Mouse (Mus musculus) right cerebral cortex, postnatal 4 days (tissue): ENCODE data around the gene Def6.
"Not testable (repeated sequence)": the region's sequence is repeated elsewhere in the genome, so short reads cannot be mapped to it uniquely, and the experiment has no call there.

Source experiments
- DNase-seq: peaks from one replicate; pipeline ENCODE4 v3.0.0-alpha.2; 2022

Def6 gene

GRCm38 (mm10) chr17:28209457-28210110 lies 2.0 kb downstream of the Def6 start:
- DNase-seq = no peak

DNA sequence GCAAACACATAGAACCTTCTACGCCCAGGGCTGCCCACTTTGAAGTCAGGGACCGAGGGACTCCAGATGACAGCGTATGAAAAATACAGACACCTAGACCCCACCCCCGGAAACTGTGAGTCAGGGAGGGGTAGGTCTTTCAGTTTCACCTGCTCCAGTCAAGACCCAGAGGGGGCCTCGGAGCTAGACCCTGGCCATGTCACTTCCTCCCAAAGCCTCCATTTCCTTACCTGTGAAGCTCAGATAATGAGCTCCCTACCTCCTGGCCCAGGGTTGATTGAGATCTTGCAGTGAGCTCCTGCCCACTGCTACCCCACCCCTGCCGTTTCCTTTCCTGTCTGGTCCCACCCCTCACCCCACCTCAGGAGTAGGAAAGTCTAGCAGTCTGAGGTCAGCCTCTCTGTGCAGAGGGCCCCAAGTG lies 4.4 kb downstream of the Def6 start:
- no peak for DNase-seq

- DNase-seq = no peak
These were observed 4.8 kb downstream of the Def6 start for GRCm38 (mm10) chr17:28212391-28212790.

DNA sequence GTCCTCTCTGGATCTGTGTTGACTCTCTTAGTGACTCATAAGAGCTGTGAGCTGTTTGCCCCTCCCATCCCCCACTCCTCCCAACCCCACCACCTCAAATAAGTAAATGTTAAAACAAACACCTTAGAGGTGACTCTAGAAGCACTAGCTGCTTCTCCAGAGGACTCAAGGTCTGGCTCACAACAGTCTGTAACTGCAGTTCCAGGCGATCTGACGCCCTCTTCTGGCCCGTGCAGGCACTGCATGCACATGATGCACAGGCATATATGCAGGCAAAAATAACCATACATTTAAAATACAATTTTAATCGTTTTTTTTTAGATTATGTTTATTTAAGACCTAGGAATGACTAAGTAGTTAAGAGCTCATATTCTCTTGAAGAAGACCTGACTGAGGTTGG lies 5.7 kb downstream of the Def6 start:
- DNase-seq = no peak

GRCm38 (mm10) chr17:28216791-28217190 lies 9.2 kb downstream of the Def6 start:
- no peak for DNase-seq

DNA sequence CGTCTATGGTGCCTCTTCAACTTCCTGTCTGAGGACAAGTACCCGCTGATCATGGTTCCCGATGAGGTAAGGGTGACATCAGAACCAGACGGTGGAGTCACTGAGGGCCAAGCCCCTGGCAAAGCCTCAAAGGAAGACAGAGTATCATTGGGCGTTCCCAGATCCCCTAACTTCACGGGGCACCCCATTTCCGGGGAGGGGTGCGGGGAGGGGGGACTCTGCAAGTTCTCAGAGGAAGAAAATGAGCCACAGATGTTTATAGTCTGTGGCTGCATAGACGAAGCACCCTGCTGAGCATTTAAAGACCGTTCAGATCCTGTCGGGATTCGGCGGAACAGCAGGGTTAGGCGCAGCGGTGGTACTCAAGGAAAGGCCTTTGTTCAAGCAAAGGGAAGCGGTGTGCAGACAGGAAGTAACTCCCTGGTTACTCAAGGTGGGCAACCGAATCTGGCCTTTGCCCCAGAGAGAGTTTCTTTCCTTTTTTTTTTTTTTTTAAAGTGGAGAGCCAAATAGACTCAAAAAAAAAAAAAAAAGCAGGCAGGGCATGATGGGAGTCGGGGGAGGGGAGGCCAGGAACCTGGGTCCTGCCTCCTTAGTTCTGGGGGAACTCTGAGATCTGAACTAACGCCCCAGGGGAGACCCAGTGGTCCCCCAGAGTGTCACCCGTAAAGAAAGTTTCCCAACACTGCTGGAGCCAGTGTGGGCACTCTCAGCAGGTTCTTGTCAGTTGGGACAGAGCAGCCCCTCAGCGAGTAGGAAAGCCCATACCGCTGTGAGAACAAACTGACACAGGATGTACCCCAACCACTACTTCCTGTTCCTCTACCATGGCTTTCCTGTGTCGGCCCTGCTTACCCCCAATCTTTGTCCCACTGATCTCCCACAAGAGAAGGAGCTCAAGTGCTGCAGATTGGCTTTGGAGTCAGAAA lies 10.4 kb downstream of the Def6 start:
- DNase-seq = no peak

DNA sequence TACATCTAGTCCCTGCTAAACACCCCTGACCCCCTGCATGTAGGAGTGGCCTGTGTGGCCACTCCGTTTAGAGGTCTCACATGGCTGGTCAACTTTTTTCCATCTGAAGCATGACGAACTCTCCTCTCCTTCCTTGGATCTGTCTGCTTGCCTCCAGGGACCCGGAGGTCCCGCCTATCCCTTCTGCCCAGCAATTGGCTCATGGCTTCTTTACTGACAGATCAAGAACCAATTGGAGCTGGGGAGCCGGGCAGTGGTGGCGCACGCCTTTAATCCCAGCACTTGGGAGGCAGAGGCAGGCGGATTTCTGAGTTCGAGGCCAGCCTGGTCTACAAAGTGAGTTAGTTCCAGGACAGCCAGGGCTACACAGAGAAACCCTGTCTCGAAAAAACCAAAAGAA lies 14.9 kb downstream of the Def6 start:
- not testable (repeated sequence) for DNase-seq

- peak; percentile 75 for DNase-seq
These were observed 16.2 kb downstream of the Def6 start for GRCm38 (mm10) chr17:28223561-28224391.

- no peak for DNase-seq
These were observed 17.0 kb downstream of the Def6 start for GRCm38 (mm10) chr17:28224615-28225014.

DNA sequence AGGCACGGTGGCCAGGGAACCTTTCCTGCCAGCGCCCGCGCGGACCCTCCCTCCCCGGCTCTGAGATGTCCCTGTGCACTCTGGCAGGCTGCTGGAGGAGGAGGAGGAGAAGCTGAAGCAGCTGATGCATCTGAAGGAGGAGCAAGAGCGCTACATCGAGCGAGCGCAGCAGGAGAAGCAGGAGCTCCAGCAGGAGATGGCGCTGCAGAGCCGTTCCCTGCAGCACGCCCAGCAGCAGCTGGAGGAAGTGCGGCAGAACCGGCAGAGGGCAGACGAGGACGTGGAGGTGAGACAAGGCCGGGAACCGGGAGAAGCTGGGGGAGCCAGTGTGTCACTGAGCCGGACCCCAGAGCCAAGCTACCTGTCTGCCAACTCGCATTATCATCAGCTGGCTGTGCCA lies 18.4 kb downstream of the Def6 start:
- DNase-seq = peak; percentile 92

DNA sequence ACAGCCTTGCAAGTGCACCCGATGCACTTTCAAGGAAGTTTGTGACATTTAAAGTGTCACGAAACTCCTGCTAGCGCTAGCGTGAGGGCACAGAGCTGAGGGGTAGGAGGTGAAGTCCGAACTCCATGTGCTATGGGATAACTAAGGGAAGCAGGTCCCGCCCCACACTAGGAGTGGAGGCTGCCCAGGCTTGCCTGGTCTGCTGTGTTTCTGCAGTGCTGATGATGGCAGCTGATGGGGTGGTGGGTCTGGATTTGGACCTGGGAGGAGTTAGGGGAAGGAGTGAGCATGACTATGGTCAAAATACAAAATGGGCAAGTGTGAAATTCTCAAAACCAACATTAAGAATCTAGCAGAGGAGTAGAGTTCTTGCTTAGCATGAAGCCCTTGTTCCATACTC lies 22.9 kb downstream of the Def6 start:
- no peak for DNase-seq

- no peak for DNase-seq
These were observed 23.6 kb downstream of the Def6 start for GRCm38 (mm10) chr17:28231026-28231736.

DNA sequence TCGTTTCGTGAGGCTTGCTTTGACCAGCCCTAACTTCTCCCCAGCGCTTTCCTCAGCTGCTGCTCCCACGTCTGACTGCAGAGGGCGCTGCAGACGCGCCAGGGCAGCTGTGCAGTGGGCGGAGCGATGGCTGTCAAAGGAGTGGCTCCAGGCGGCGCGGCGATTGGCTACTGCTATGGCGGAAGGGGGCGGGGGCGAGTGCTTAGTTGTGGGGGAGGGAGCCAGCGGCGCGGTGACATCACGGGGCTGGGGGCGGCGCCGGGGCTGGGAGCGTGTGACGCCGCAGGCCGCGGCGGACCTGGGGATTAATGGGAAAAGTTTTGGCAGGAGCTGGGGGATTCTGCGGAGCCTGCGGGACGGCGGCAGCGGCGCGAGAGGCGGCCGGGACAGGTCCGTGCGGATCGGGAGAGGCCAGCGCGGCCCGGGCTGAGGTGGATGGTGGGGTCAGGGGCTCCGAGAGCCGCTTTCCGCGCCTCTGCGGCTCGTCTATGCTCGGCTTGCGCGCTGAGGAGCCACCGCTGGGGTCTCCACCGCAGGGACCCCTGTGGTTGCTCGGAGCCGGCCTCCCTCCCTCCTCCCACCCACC lies 25.0 kb downstream of the Def6 start, which contains the start of gene Ppard:
Gene Ppard (plus strand): TSS at position 226 of the 586 bp plus-strand sequence.
- DNase-seq = peak; percentile 99

- no peak for DNase-seq
These were observed 25.6 kb downstream of the Def6 start for GRCm38 (mm10) chr17:28233091-28233731.

DNA sequence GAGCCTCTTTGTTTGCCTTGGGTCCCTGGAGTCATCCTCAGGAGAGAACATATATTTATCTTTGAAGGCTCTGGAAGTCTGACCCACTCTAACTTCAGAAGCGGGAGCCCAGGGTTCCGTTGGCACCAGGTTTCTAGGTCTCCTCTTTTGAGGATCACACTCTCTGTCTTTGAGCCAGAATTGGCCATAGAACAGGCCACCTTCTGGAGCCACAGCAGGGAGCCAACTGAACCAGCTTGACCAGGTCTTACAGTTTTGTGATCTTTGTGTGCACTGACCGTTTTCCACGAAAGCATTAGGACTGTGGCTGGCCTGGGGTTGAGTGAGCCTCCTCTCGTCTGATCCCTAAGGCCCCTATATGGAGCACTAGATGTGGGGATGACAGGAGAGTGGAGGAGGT lies 27.1 kb downstream of the Def6 start:
- DNase-seq = no peak

DNA sequence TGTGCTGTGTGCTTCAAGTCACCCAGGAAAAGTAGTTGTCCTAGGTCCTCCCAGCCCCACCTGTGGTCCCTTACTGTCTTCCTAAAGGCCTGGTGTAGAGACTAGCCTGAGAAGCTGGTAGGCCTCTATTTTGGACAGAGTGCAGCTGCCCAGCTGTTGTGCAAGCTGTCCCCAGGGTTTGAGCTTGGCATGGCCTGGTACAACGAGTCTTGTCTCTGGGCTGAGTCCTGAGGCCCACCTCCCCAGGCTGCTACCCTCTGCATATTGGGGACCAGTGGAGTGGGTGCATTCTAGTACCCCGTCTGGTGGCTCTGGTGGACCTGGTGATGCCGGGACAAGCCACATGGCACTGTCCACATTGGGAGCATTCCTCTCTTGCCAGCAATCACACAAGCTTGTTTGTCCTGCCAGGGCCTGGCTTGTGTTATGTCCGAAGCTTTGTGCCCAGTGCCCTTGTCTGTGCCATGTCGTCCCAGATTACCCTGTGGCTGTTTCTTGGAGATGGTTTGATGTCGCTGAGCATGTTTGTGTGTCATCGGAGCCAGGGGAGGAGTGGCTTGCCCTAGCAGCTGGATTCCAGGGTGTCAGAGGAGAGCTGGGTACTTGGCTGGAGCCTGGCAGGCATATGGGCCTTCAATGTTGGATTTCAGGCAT lies 28.5 kb downstream of the Def6 start:
- DNase-seq = no peak

DNA sequence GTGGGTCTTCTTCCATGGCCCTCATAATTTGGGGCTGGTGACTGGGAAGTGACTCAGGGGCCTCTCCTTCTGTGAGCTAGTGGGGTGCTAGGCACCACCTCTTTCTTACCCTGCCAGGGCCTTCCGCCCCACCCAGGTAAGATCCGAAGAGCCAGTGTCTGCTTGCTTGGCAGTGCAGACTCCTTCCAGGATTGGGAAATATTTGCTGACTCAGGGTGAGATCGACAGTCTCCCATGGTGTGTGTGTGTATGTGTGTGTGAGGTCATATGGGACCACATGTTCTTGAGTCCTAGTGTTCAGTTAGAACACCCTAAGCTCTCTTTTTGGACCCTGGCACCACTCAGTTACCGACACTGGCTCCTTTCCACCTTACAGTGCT lies 29.0 kb downstream of the Def6 start:
- DNase-seq = no peak

DNA sequence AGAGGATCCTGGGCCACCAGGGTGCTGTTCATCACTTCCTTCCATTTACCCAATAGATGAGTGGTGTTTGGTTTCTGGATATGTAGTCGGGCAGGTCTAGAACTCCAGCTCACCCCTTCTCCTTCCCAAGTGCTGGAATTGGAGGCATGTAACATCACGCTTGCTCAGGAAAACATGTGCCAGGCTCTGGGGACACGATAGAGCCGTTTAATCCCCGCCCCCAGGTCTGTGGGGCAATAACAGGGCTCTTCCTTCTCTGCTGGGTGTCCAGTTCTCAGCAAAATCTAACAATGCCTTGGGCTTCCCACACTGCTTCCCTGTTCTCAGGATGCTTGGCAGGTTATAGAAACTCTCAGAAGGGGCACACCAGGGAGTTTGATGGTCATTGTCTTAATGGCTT lies 29.8 kb downstream of the Def6 start:
- DNase-seq = no peak

- DNase-seq = no peak
These were observed 30.3 kb downstream of the Def6 start for GRCm38 (mm10) chr17:28237874-28238273.

- DNase-seq = no peak
These were observed 33.3 kb downstream of the Def6 start for GRCm38 (mm10) chr17:28240846-28241245.

- DNase-seq = no peak
These were observed 34.7 kb downstream of the Def6 start for GRCm38 (mm10) chr17:28242296-28242695.
